Mouse (Mus musculus): ENCODE measurements around the gene Myo5c. TPM values are rescaled to one million over a fixed set of nuclear protein-coding genes. Genes with fewer than 3 reads are reported as not detected.

Myo5c gene
- polyA plus RNA-seq, 1 experiment: 7.1 TPM

DNA sequence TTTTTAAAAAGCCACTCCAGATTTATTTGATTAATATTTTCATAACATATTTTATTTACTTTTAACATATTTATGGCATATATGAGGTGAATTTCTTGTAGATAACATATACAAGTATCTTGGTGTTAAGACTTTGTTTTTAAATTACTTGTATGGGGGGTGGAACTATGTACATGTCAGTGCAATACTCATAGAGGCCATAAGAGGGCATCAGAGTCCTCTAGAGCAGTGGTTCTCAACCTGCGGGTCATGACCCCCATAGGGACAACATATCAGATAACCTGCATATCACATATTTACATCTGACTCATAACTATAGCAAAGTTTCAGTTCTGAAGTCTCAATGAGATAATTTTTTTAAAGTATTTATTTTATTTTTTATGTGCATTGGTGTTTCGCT, 67.5 kb downstream of the Myo5c start:
- Histone ChIP-seq H3K36me3 (ENCODE audit: control insufficient read depth, insufficient read depth, low read length) (no peaks in the 10 kb centered on the region), H3K4me1 (ENCODE audit: control insufficient read depth, insufficient read depth, low read length) (no peaks in the 10 kb centered on the region), H3K27me3 (replicated peaks; ENCODE audit: control insufficient read depth, insufficient read depth, low read length) (no peaks in the 10 kb centered on the region), H3K4me3 (ENCODE audit: insufficient read depth, low read depth, low read length) (no peak overlapping the region), H3K27ac (ENCODE audit: insufficient read depth, low read depth, low read length) (no peak overlapping the region)
- 83% methylated on average over 2 of the region's 2 CpGs for WGBS
- no peak for DNase-seq
- TF ChIP-seq POLR2A (IDR thresholded peaks at IDR 0.05; ENCODE audit: low read depth, low read length) (no peak), CTCF (conservative IDR thresholded peaks at IDR 0.05; ENCODE audit: insufficient read depth, insufficient read length, low read depth, low read length) (0 out of 2 replicates have a peak, but pooled peaks have one; percentile 27)

DNA sequence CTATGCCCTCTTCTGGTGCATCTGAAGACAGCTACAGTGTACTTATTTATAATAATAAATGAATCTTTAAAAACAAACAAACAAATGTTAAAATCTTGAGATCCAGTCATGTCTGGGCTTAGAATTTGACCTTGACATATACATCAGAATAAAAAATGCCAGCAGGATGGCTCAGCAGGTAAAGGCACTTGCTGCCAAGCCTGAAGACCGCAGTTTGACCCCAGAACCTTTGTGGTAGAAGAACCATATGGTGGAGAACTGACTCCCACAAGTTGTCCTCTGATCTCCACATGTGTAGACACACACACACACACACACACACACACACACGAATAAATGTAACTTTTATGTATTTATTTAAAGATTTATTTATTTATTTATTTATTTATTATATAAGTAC, 71.2 kb downstream of the Myo5c start:
- Histone ChIP-seq H3K27ac (ENCODE audit: insufficient read depth, low read depth, low read length) (no peak overlapping the region), H3K4me3 (ENCODE audit: insufficient read depth, low read depth, low read length) (no peak overlapping the region), H3K4me1 (ENCODE audit: control insufficient read depth, insufficient read depth, low read length) (no peaks in the 10 kb centered on the region), H3K27me3 (replicated peaks; ENCODE audit: control insufficient read depth, insufficient read depth, low read length) (no peaks in the 10 kb centered on the region), H3K36me3 (ENCODE audit: control insufficient read depth, insufficient read depth, low read length) (no peaks in the 10 kb centered on the region)
- no peak for DNase-seq
- TF ChIP-seq CTCF (conservative IDR thresholded peaks at IDR 0.05; ENCODE audit: insufficient read depth, insufficient read length, low read depth, low read length): no peak
- TF ChIP-seq POLR2A (IDR thresholded peaks at IDR 0.05; ENCODE audit: low read depth, low read length): no peak
- WGBS: 84% methylated on average over 2 of the region's 2 CpGs

DNA sequence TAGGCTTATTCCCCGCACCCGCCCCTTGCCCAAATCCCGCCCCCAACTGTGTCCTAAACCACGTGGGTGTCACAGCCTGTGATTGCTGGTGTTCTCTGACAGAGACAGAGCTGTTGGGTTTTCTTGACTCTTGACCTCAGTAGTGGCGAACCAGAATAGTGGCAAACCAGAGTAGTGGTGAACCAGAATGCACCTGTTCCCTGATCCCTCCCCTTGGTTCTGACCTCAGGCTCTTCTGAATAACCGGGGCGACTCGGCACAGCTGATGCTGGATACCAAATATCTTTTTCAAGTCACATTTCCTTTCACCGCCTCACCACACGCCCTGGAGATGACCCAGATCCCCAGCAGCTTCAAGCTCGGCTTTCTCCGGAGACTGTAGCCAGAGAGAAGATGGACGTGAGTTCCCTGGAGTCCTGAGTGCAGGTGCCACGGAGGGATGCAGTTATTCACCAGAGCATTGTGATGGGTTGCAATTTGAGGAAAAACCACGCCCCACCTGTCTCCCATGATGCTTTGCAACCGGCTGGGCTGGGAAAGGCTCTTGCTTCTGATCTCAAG, 72.0 kb downstream of the Myo5c start:
- H3K27me3 ChIP-seq (replicated peaks; ENCODE audit: control insufficient read depth, insufficient read depth, low read length): no peaks in the 10 kb centered on the region
- 46% methylated on average over 16 of the region's 16 CpGs for WGBS
- TF ChIP-seq CTCF (conservative IDR thresholded peaks at IDR 0.05; ENCODE audit: insufficient read depth, insufficient read length, low read depth, low read length): no peak
- no peak for TF ChIP-seq POLR2A (IDR thresholded peaks at IDR 0.05; ENCODE audit: low read depth, low read length)
- H3K4me1 ChIP-seq (ENCODE audit: control insufficient read depth, insufficient read depth, low read length): no peaks in the 10 kb centered on the region
- no peak overlapping the region for H3K4me3 ChIP-seq (ENCODE audit: insufficient read depth, low read depth, low read length)
- no peak overlapping the region for H3K27ac ChIP-seq (ENCODE audit: insufficient read depth, low read depth, low read length)
- DNase-seq: no peak
- H3K36me3 ChIP-seq (ENCODE audit: control insufficient read depth, insufficient read depth, low read length): no peaks in the 10 kb centered on the region

DNA sequence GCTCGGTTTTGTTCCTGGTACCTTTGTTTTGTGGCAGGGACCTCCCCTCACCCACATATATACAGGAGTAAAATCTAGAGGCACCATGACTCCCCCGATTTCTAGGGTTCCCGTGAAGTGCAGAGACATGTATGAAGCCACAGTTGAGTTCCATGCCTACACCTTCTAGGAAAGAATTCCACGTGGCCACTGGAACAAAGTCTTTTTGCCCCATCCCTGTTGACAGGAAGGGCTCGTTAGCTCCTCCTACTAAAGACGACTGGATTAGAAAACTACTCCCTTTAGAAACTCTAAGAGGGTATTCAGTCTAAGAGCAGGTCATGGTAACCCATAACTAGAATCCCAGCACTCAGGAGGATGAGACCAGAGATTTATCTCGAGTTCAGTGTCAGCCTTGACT, 72.5 kb downstream of the Myo5c start:
- Histone ChIP-seq H3K27me3 (replicated peaks; ENCODE audit: control insufficient read depth, insufficient read depth, low read length) (no peaks in the 10 kb centered on the region), H3K4me1 (ENCODE audit: control insufficient read depth, insufficient read depth, low read length) (no peaks in the 10 kb centered on the region), H3K4me3 (ENCODE audit: insufficient read depth, low read depth, low read length) (no peak overlapping the region), H3K27ac (ENCODE audit: insufficient read depth, low read depth, low read length) (no peak overlapping the region), H3K36me3 (ENCODE audit: control insufficient read depth, insufficient read depth, low read length) (no peaks in the 10 kb centered on the region)
- TF ChIP-seq POLR2A (IDR thresholded peaks at IDR 0.05; ENCODE audit: low read depth, low read length): no peak
- no peak for TF ChIP-seq CTCF (conservative IDR thresholded peaks at IDR 0.05; ENCODE audit: insufficient read depth, insufficient read length, low read depth, low read length)
- 48% methylated on average over 7 of the region's 7 CpGs for whole genome bisulfite sequencing
- no peak for DNase-seq

DNA sequence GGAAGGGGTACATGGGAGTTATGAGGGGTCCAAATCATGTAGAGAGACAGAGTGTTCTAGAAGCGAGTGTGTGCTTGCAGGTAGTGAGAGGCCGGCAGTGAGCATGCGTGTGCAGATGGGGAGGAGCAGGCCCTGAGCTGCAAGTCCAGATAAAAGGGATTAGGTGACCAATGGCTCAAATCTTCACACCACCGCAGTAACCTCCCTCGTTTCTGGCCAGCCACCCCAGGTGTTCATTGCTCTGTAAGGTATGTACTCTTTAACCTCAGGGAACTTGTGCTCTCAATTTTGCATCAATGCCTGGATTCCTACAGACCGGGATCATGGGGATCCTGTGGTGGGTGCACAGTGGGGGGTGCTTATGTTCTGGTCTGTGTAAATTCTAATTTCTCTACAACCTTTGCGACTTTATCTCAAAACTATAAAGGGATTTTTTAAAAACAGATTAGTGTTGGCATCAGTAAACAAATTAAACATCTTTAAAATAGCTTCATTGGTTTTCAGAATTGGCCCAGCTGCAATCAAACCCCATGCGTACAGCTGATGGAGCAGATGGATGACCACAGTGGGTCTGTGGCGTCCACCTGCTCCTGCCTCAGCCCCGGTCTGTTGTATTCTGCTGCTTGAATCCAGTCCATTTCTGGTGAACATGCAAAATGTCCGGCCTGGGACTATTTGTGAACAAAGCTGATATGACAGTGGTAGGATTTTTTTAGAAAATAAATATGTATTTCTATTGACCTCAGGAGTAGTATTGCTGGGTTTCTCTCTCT, 74.5 kb downstream of the Myo5c start, which contains the start of gene Gnb5:
Gnb5 (plus strand) TSS at position 163 of the 773 bp plus-strand sequence.
- no peak within 1 kb of the TSS for H3K27ac ChIP-seq (ENCODE audit: insufficient read depth, low read depth, low read length)
- no peak within 1 kb of the TSS for H3K4me3 ChIP-seq (ENCODE audit: insufficient read depth, low read depth, low read length)
- 86% methylated on average over 11 of the region's 11 CpGs for WGBS
- H3K4me1 ChIP-seq (ENCODE audit: control insufficient read depth, insufficient read depth, low read length): no peaks in the 10 kb centered on the region
- H3K36me3 ChIP-seq (ENCODE audit: control insufficient read depth, insufficient read depth, low read length): no peaks in the 10 kb centered on the region
- no peak for DNase-seq
- TF ChIP-seq CTCF (conservative IDR thresholded peaks at IDR 0.05; ENCODE audit: insufficient read depth, insufficient read length, low read depth, low read length): no peak
- no peaks in the 10 kb centered on the region for H3K27me3 ChIP-seq (replicated peaks; ENCODE audit: control insufficient read depth, insufficient read depth, low read length)

DNA sequence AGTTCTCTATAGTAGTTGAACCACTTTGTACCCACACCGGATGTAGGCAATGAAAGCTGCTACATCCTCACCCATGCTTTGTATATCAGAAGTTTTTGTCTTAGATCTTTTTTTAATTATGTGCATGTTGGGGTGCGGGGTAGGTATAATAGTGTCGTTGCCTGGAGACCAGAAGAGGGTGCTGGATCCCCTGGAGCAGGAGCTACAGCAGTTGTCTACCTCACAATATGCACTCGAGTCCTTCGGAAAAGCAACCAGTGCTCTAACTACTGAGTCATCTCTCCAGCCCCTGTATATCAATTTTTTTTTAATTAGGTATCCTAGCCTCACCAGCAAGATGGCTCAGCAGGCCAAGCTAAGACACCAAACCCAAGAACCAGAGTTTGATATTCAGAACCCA, 75.2 kb downstream of the Myo5c start:
- Histone ChIP-seq H3K4me1 (ENCODE audit: control insufficient read depth, insufficient read depth, low read length) (no peaks in the 10 kb centered on the region), H3K27ac (ENCODE audit: insufficient read depth, low read depth, low read length) (no peak overlapping the region), H3K4me3 (ENCODE audit: insufficient read depth, low read depth, low read length) (no peak overlapping the region), H3K36me3 (ENCODE audit: control insufficient read depth, insufficient read depth, low read length) (no peaks in the 10 kb centered on the region), H3K27me3 (replicated peaks; ENCODE audit: control insufficient read depth, insufficient read depth, low read length) (no peaks in the 10 kb centered on the region)
- WGBS: 91% methylated on average over 5 of the region's 5 CpGs
- TF ChIP-seq CTCF (conservative IDR thresholded peaks at IDR 0.05; ENCODE audit: insufficient read depth, insufficient read length, low read depth, low read length) (no peak), POLR2A (IDR thresholded peaks at IDR 0.05; ENCODE audit: low read depth, low read length) (no peak)
- DNase-seq: no peak

DNA sequence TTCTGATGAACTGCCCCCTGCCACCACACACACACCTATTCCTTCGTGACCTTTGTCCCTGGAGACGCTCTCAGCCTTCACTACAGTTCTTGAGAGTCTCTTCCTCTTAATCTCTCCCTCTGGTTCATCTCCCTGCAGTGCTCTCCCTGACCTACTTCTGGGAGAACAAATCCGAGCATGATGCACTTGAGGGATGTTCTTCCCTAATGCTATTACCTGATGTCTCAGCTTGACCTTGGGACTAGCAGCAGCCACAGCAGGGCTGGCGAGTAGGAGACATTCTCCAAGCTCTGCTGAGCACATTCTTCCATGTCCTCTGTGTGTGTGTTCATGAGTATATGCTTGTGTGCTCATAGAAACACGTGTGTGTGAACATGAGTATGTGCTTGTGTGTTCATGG, 76.8 kb downstream of the Myo5c start:
- H3K27me3 ChIP-seq (replicated peaks; ENCODE audit: control insufficient read depth, insufficient read depth, low read length): no peaks in the 10 kb centered on the region
- WGBS: 66% methylated on average over 5 of the region's 5 CpGs
- no peaks in the 10 kb centered on the region for H3K36me3 ChIP-seq (ENCODE audit: control insufficient read depth, insufficient read depth, low read length)
- no peak overlapping the region for H3K27ac ChIP-seq (ENCODE audit: insufficient read depth, low read depth, low read length)
- DNase-seq: no peak
- no peaks in the 10 kb centered on the region for H3K4me1 ChIP-seq (ENCODE audit: control insufficient read depth, insufficient read depth, low read length)
- TF ChIP-seq CTCF (conservative IDR thresholded peaks at IDR 0.05; ENCODE audit: insufficient read depth, insufficient read length, low read depth, low read length) (no peak), POLR2A (IDR thresholded peaks at IDR 0.05; ENCODE audit: low read depth, low read length) (no peak)
- H3K4me3 ChIP-seq (ENCODE audit: insufficient read depth, low read depth, low read length): no peak overlapping the region

All from kidney, adult 2 months (tissue).